Mouse (Mus musculus) kidney, adult 2 months (tissue): Measurements from ENCODE around the gene Snx29.

Experiments used
- CTCF ChIP-seq: fragments of 200-500 bp; conservative IDR thresholded peaks from 2 replicates; pipeline ENCODE4 v1.5.1; 2011; ENCODE audit warnings: low read depth, mild to moderate bottlenecking, control low read depth, low read length, moderate library complexity, mixed read lengths; ENCODE audit not compliant: insufficient read depth, insufficient read length
- POLR2A ChIP-seq: fragments of 200-500 bp; IDR thresholded peaks from one replicate; pipeline ENCODE4 v1.6.1; 2011; ENCODE audit warnings: low read depth, low read length, control low read depth

DNA sequence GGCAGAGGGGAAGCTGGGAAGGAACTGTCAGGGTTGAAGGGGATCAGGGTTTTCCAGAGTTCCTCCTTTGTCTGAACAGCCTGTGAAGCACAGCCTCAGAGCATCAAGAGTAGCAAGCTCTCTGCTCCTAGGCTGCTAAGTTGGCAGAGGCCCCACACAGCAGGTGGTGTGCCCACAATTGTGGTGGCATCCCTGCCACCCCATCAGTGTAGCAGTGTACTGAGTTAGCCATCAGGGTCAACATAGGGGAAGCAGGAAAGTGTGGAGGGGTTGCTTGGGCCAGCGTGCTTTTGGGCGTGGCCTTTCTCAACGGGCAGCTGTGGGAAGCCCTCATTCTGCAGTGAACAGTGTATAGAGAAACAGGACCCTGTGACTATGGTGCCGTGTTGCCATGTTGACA, 421.0 kb downstream of the Snx29 start:
- TF ChIP-seq CTCF, result no peak
- no peak for TF ChIP-seq POLR2A
